In genomic region chr16:35717761-35718160, GRCm38 (mm10) we compare ENCODE assay signal across 23 mouse cellular contexts.
"Had no signal": no experiment of that assay in that cellular context is flagged by ENCODE, and none has a peak within 500 bp of the region (broad histone marks: within the 10 kb centered on the region; RNA-seq: fewer than 3 reads in every experiment).

No protein-coding gene starts in this region.

- ATAC-seq: forebrain, embryonic 13.5 days; forebrain, embryonic 14.5 days; forebrain, embryonic 15.5 days; forebrain, embryonic 16.5 days; forebrain, postnatal 0 days had no signal

- H3K27me3 ChIP-seq: embryonic facial prominence, embryonic 12.5 days; embryonic facial prominence, embryonic 13.5 days; embryonic facial prominence, embryonic 15.5 days; forebrain, embryonic 12.5 days; forebrain, embryonic 13.5 days; forebrain, embryonic 15.5 days had no signal

- DNase-seq: cerebellum, adult 2 months; cerebellum, adult 8-10 months; cerebellum, adult 9-10 months; cerebellum, adult 9-11 months; cerebellum, postnatal 25 days; cerebellum, postnatal 36 days; embryo, embryonic 11 days; forebrain, postnatal 0 days; gastrocnemius, adult 2 months; gastrocnemius, postnatal 10 days; gastrocnemius, postnatal 14 days; gastrocnemius, postnatal 25 days; gastrocnemius, postnatal 36 days; heart, adult 11 months; heart, adult 2 months had no signal
